ENCODE assay signal across 14 mouse cellular contexts in the genomic region with DNA sequence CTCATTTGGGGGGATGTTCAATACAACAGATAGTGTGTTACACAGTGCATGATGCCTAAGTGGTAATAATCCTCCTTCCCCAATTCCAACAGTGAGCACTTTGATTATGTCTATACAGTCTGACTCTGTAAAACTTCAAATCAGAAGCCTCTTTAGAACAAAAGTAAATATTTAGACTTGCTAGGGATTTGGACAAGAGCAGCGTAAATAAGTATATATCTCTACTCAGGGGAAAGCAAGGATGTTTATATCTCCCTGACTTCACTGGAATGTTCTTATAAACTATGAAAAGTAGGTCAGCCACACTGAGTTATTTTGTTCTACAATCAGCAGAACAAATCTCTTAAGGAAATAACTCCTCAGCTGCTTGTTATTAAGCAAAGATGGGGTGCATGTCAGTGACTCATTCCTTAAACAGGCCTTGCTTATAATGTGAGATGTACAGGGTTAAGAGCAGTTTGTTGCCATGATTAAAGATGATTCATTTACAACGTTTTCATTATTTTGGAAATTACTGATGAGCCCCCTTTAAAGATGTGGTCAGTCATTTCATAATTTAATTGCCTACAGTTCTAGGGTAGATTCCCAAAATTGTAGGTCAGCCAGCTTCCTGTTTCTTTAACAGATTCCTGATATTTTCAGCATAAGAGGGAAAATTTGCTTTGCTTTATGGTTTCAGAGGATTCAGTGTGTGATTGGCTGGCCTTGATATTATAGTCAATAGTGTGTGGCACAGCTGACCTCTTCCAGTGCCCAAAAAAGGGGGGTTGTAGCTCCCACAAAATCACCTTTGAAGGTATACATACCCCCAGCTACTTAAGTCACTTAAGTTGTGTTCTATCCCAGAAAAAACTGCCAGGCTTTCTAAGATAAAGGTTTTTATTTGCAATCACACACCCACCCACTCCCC.
DNase-seq lines count a peak whose midpoint lies in the region; ATAC-seq and TF ChIP-seq lines count a peak whose summit lies in the region.
"Had no signal": no experiment of that assay in that cellular context is flagged by ENCODE, and none has a peak within 500 bp of the region (broad histone marks: within the 10 kb centered on the region; RNA-seq: fewer than 3 reads in every experiment).

No protein-coding gene starts in this region.

- no peaks in the 10 kb centered on the region for H3K9me3 ChIP-seq in lung, embryonic 14.5 days (ENCODE audit: low read depth, low read length)
- no peaks in the 10 kb centered on the region for H3K9me3 ChIP-seq in intestine, embryonic 16.5 days (ENCODE audit: control insufficient read depth, low read length)
- no peaks in the 10 kb centered on the region; the same call in 1 of the 2 replicates for H3K9me3 ChIP-seq in stomach, embryonic 16.5 days (replicated peaks; ENCODE audit: control insufficient read depth, low read length)
- H3K9me3 ChIP-seq: G1E had no signal

- TF ChIP-seq CTCF in heart, adult 2 months (IDR thresholded peaks at IDR 0.05): no peak
- no peak for TF ChIP-seq CTCF in lung, embryonic 14.5 days (IDR thresholded peaks at IDR 0.05; ENCODE audit: low read depth)
- no peak for TF ChIP-seq CTCF in lung, adult 2 months (IDR thresholded peaks at IDR 0.05; ENCODE audit: insufficient read depth, low read length)

- TF ChIP-seq EP300 in heart, adult 2 months (IDR thresholded peaks at IDR 0.05; ENCODE audit: insufficient read depth, low read depth, low read length): no peak

- no peak for DNase-seq in heart, adult 2 months
- no peak for DNase-seq in heart, postnatal 25 days (ENCODE audit: low spot score)
- peak; percentile 69 for DNase-seq in lung, embryonic 14.5 days
- no peak for DNase-seq in lung, adult 2 months
- DNase-seq in urinary bladder, adult 18-20 months (ENCODE audit: low spot score in 2 of 2): no peak
- no peak for DNase-seq in cerebellum, adult 11 months
- DNase-seq: adrenal gland, postnatal 36 days; heart, adult 11 months; liver; right cerebral cortex, adult 18-20 months had no signal

- no peaks in the 10 kb centered on the region for H3K79me2 ChIP-seq in heart, adult 2 months (replicated peaks; ENCODE audit: control insufficient read depth, insufficient read depth, low read length)

- H3K27me3 ChIP-seq in heart, adult 2 months (ENCODE audit: control insufficient read depth, insufficient read depth, low read length): no peaks in the 10 kb centered on the region
- H3K27me3 ChIP-seq in lung, embryonic 14.5 days (ENCODE audit: insufficient read depth, low read length): no peaks in the 10 kb centered on the region
- no peaks in the 10 kb centered on the region for H3K27me3 ChIP-seq in intestine, embryonic 16.5 days (replicated peaks; ENCODE audit: control insufficient read depth, insufficient read depth, low read length)
- no peaks in the 10 kb centered on the region for H3K27me3 ChIP-seq in stomach, embryonic 16.5 days (ENCODE audit: control insufficient read depth, insufficient read depth, low read length)

- TF ChIP-seq POLR2A in heart, adult 2 months (IDR thresholded peaks at IDR 0.05; ENCODE audit: insufficient read depth, low read depth, low read length): no peak
- no peak for TF ChIP-seq POLR2A in lung, adult 2 months (IDR thresholded peaks at IDR 0.05; ENCODE audit: borderline replicate concordance, extremely low read depth, low read depth, low read length)

- intact Hi-C loops in heart, adult 2 months (cut with DNase I): no loop called here
- intact Hi-C loops in heart, postnatal 25 days (cut with DNase I): no loop called here

- peak overlapping the region; percentile 12 for H3K27ac ChIP-seq in heart, adult 2 months
- H3K27ac ChIP-seq in lung, embryonic 14.5 days (ENCODE audit: low read depth): peak overlapping the region; percentile 70
- no peak overlapping the region for H3K27ac ChIP-seq in intestine, embryonic 16.5 days (ENCODE audit: low read length)
- peak overlapping the region; percentile 56 for H3K27ac ChIP-seq in stomach, embryonic 16.5 days (ENCODE audit: low read length)

- H3K4me2 ChIP-seq in lung, embryonic 14.5 days: no peak overlapping the region
- H3K4me2 ChIP-seq in intestine, embryonic 16.5 days (ENCODE audit: low read depth, low read length): no peak overlapping the region
- H3K4me2 ChIP-seq in stomach, embryonic 16.5 days (ENCODE audit: low read depth, low read length): no peak overlapping the region

- peaks cover 2% of the 10 kb centered on the region; the same call in 1 of the 2 replicates for H3K4me1 ChIP-seq in heart, adult 2 months (ENCODE audit: control insufficient read depth, insufficient read depth, low read length)
- peaks cover 11% of the 10 kb centered on the region; the same call in 1 of the 2 replicates for H3K4me1 ChIP-seq in lung, embryonic 14.5 days (ENCODE audit: insufficient read depth)
- peaks cover 16% of the 10 kb centered on the region for H3K4me1 ChIP-seq in lung, adult 2 months (ENCODE audit: control insufficient read depth, insufficient read depth, low read length)
- peaks cover 3% of the 10 kb centered on the region; the same call in 1 of the 2 replicates for H3K4me1 ChIP-seq in intestine, embryonic 16.5 days (ENCODE audit: control insufficient read depth, insufficient read depth, low read length)
- peaks cover 11% of the 10 kb centered on the region for H3K4me1 ChIP-seq in stomach, embryonic 16.5 days (ENCODE audit: control insufficient read depth, insufficient read depth, low read length)

- no peak overlapping the region for H3K9ac ChIP-seq in heart, adult 2 months (ENCODE audit: low read depth, low read length)
- no peak overlapping the region for H3K9ac ChIP-seq in lung, embryonic 14.5 days
- no peak overlapping the region for H3K9ac ChIP-seq in intestine, embryonic 16.5 days (ENCODE audit: low read depth, low read length)
- H3K9ac ChIP-seq in stomach, embryonic 16.5 days (ENCODE audit: low read length): no peak overlapping the region

- H3K36me3 ChIP-seq in heart, adult 2 months (ENCODE audit: control insufficient read depth, insufficient read depth, low read length): no peaks in the 10 kb centered on the region; the same call in none of the 2 replicates
- H3K36me3 ChIP-seq in lung, embryonic 14.5 days (ENCODE audit: insufficient read depth): no peaks in the 10 kb centered on the region
- no peaks in the 10 kb centered on the region for H3K36me3 ChIP-seq in intestine, embryonic 16.5 days (ENCODE audit: control insufficient read depth, insufficient read depth, low read length)
- H3K36me3 ChIP-seq in stomach, embryonic 16.5 days (ENCODE audit: control insufficient read depth, insufficient read depth, low read length): no peaks in the 10 kb centered on the region
- H3K36me3 ChIP-seq: G1E had no signal

- peak; percentile 86 for ATAC-seq in lung, embryonic 14.5 days (ENCODE audit: insufficient read depth)
- ATAC-seq in intestine, embryonic 16.5 days: peak; percentile 81
- peak; percentile 79 for ATAC-seq in stomach, embryonic 16.5 days (ENCODE audit: insufficient read depth, low FRiP score)
- ATAC-seq: hindbrain, embryonic 16.5 days had no signal

- H3K4me3 ChIP-seq in heart, adult 2 months: no peak overlapping the region
- no peak overlapping the region for H3K4me3 ChIP-seq in lung, embryonic 14.5 days (ENCODE audit: low read depth, low read length)
- no peak overlapping the region for H3K4me3 ChIP-seq in lung, adult 2 months (replicated peaks; ENCODE audit: extremely low read depth, low read depth, low read length)
- no peak overlapping the region for H3K4me3 ChIP-seq in intestine, embryonic 16.5 days (ENCODE audit: low read length)
- no peak overlapping the region for H3K4me3 ChIP-seq in stomach, embryonic 16.5 days (replicated peaks; ENCODE audit: low read length)

- WGBS in heart, adult 2 months: 68% methylated on average over 2 of the region's 2 CpGs
- WGBS in lung, embryonic 14.5 days: 16% methylated on average over 2 of the region's 2 CpGs
- WGBS in lung, adult 2 months: 24% methylated on average over 2 of the region's 2 CpGs
- WGBS in intestine, embryonic 16.5 days: 42% methylated on average over 2 of the region's 2 CpGs
- WGBS in stomach, embryonic 16.5 days: 23% methylated on average over 2 of the region's 2 CpGs
